Mouse (Mus musculus) liver, embryonic 11.5 days (tissue): ENCODE results near the gene Gm10277. TPM values are rescaled to one million over a fixed set of nuclear protein-coding genes. Genes with fewer than 3 reads are reported as not detected.

Experiments
- ATAC-seq: fragments of 200-750 bp; cut with Nextera tagmentation; replicated peaks from 2 replicates; pipeline ENCODE4 v1.8.0; 2017; ENCODE audit warnings: moderate number of reproducible peaks, mild to moderate bottlenecking, moderate TSS enrichment, moderate library complexity; ENCODE audit not compliant: low FRiP score
- DNase-seq: peaks from one replicate; pipeline ENCODE4 v3.0.0-alpha.2; 2017; ENCODE audit warnings: low spot score
- H3K27ac ChIP-seq: fragments of 300-500 bp; sonication (generic); 2 replicates; pipeline ENCODE4 v1.5.1; 2014; ENCODE audit warnings: mild to moderate bottlenecking, low read depth, low read length, control low read depth
- H3K27me3 ChIP-seq: fragments of 300-500 bp; sonication (generic); replicated peaks from 2 replicates; pipeline ENCODE4 v1.6.1; 2014; ENCODE audit warnings: low read length, mixed read lengths; ENCODE audit not compliant: control insufficient read depth, insufficient read depth
- H3K36me3 ChIP-seq: fragments of 300-500 bp; sonication (generic); 2 replicates; pipeline ENCODE4 v1.6.1; 2014; ENCODE audit warnings: mild to moderate bottlenecking, low read length, moderate library complexity, mixed read lengths; ENCODE audit not compliant: control insufficient read depth, insufficient read depth
- H3K4me1 ChIP-seq: fragments of 300-500 bp; sonication (generic); replicated peaks from 2 replicates; pipeline ENCODE4 v1.6.1; 2014; ENCODE audit warnings: low read length, mixed read lengths; ENCODE audit not compliant: control insufficient read depth, insufficient read depth
- H3K4me2 ChIP-seq: fragments of 300-500 bp; sonication (generic); 2 replicates; pipeline ENCODE4 v1.6.1; 2014; ENCODE audit warnings: mild to moderate bottlenecking, control low read depth, moderate library complexity
- H3K4me3 ChIP-seq: fragments of 300-500 bp; sonication (generic); 2 replicates; pipeline ENCODE4 v1.5.1; 2014; ENCODE audit warnings: low read depth, low read length, control low read depth
- H3K9ac ChIP-seq: fragments of 300-500 bp; sonication (generic); 2 replicates; pipeline ENCODE4 v1.6.1; 2014; ENCODE audit warnings: low read depth, low read length, control low read depth
- H3K9me3 ChIP-seq: fragments of 300-500 bp; sonication (generic); 2 replicates; pipeline ENCODE4 v1.6.1; 2016; ENCODE audit warnings: low read length, inconsistent platforms, mixed read lengths; ENCODE audit not compliant: control insufficient read depth
- WGBS: fragments of 180-500 bp; shearing (Covaris S2); extraction: QIAGEN DNeasy Blood & Tissue Kit; methylation state at CpG from one replicate; pipeline ENCODE4 v1.1.7; 2014; 5-methylcytosine and 5-hydroxymethylcytosine counted together
- polyA plus RNA-seq: library from polyadenylated mRNA; unstranded; fragments of >200 nt; fragmentation: Nextera tagmentation; extraction: Ambion mirVana; gene quantifications from 2 replicates; pipeline ENCODE4 v1.2.1, GENCODE M21; 2014

Gene Gm10277
- polyA plus RNA-seq, 1 experiment from 2014 or later = 2.0 TPM

- WGBS = 72% methylated on average over 7 of the region's 7 CpGs
- H3K27ac ChIP-seq = peak overlapping the region; percentile 91
- no peak for DNase-seq
- no peak for ATAC-seq
- no peaks in the 10 kb centered on the region for H3K36me3 ChIP-seq
- no peaks in the 10 kb centered on the region for H3K9me3 ChIP-seq
- no peak overlapping the region for H3K4me3 ChIP-seq
- H3K4me2 ChIP-seq = peak overlapping the region; percentile 82
- H3K9ac ChIP-seq = no peak overlapping the region
- peaks cover 52% of the 10 kb centered on the region for H3K4me1 ChIP-seq
- no peaks in the 10 kb centered on the region for H3K27me3 ChIP-seq
These were observed 5.0 kb upstream of the Gm10277 start for GRCm38 (mm10) chr11:77792566-77792909.

GRCm38 (mm10) chr11:77791752-77792565, 4.4 kb upstream of the Gm10277 start:
- WGBS = 36% methylated on average over 12 of the region's 12 CpGs
- Histone ChIP-seq H3K4me2 (peak overlapping the region; percentile 56), H3K36me3 (no peaks in the 10 kb centered on the region), H3K4me3 (0 out of 2 replicates have a peak overlapping the region, but pooled peaks have one; percentile 14), H3K9ac (peak overlapping the region; percentile 51), H3K27me3 (no peaks in the 10 kb centered on the region), H3K9me3 (no peaks in the 10 kb centered on the region), H3K27ac (peak overlapping the region; percentile 91), H3K4me1 (peaks cover 57% of the 10 kb centered on the region)
- ATAC-seq = peak; percentile 84
- DNase-seq = peak; percentile 61

- ATAC-seq (peak; percentile 10; the same call in 1 of the 2 replicates), DNase-seq (no peak)
- Histone ChIP-seq H3K4me2 (peak overlapping the region; percentile 56), H3K9me3 (no peaks in the 10 kb centered on the region), H3K9ac (peak overlapping the region; percentile 75), H3K36me3 (no peaks in the 10 kb centered on the region), H3K27ac (peak overlapping the region; percentile 91), H3K4me1 (peaks cover 62% of the 10 kb centered on the region), H3K27me3 (no peaks in the 10 kb centered on the region), H3K4me3 (no peak overlapping the region)
- WGBS = 28% methylated on average over 8 of the region's 8 CpGs
These were observed 3.7 kb upstream of the Gm10277 start for GRCm38 (mm10) chr11:77791241-77791727.

GRCm38 (mm10) chr11:77790286-77790685, 2.7 kb upstream of the Gm10277 start:
- Histone ChIP-seq H3K27me3 (no peaks in the 10 kb centered on the region), H3K4me2 (peak overlapping the region; percentile 42), H3K36me3 (no peaks in the 10 kb centered on the region), H3K4me1 (peaks cover 72% of the 10 kb centered on the region), H3K27ac (peak overlapping the region; percentile 91), H3K4me3 (no peak overlapping the region), H3K9me3 (no peaks in the 10 kb centered on the region), H3K9ac (peak overlapping the region; percentile 75)
- DNase-seq (no peak), ATAC-seq (no peak)
- 32% methylated on average over 9 of the region's 9 CpGs for WGBS

GRCm38 (mm10) chr11:77789512-77789911, 2.0 kb upstream of the Gm10277 start:
- peaks cover 80% of the 10 kb centered on the region for H3K4me1 ChIP-seq
- ATAC-seq (no peak), DNase-seq (no peak)
- H3K36me3 ChIP-seq = no peaks in the 10 kb centered on the region
- H3K27me3 ChIP-seq = no peaks in the 10 kb centered on the region
- H3K9me3 ChIP-seq = no peaks in the 10 kb centered on the region
- 71% methylated on average over 5 of the region's 5 CpGs for WGBS
- H3K4me3 ChIP-seq = no peak overlapping the region
- no peak overlapping the region for H3K4me2 ChIP-seq
- no peak overlapping the region for H3K9ac ChIP-seq
- peak overlapping the region; percentile 91; the same call in 1 of the 2 replicates for H3K27ac ChIP-seq

GRCm38 (mm10) chr11:77785768-77786561, 1.6 kb downstream of the Gm10277 start:
- H3K4me1 ChIP-seq = peaks cover 85% of the 10 kb centered on the region
- H3K4me2 ChIP-seq = peak overlapping the region; percentile 70
- no peak for ATAC-seq
- peak overlapping the region; percentile 98 for H3K27ac ChIP-seq
- H3K4me3 ChIP-seq = peak overlapping the region; percentile 31
- H3K27me3 ChIP-seq = no peaks in the 10 kb centered on the region
- H3K9ac ChIP-seq = peak overlapping the region; percentile 58
- no peaks in the 10 kb centered on the region for H3K9me3 ChIP-seq
- 40% methylated on average over 7 of the region's 7 CpGs for WGBS
- H3K36me3 ChIP-seq = 0 out of 2 replicates have a peak, but pooled peaks cover 3% of the 10 kb centered on the region
- DNase-seq = no peak

GRCm38 (mm10) chr11:77785396-77785767, 2.2 kb downstream of the Gm10277 start:
- H3K27me3 ChIP-seq = no peaks in the 10 kb centered on the region
- DNase-seq (no peak), ATAC-seq (no peak)
- WGBS = 19% methylated on average over 5 of the region's 5 CpGs
- no peaks in the 10 kb centered on the region for H3K9me3 ChIP-seq
- peak overlapping the region; percentile 58 for H3K9ac ChIP-seq
- peak overlapping the region; percentile 31 for H3K4me3 ChIP-seq
- peak overlapping the region; percentile 98 for H3K27ac ChIP-seq
- H3K36me3 ChIP-seq = peaks cover 5% of the 10 kb centered on the region; the same call in 1 of the 2 replicates
- H3K4me1 ChIP-seq = peaks cover 85% of the 10 kb centered on the region
- H3K4me2 ChIP-seq = peak overlapping the region; percentile 70

- 26% methylated on average over 9 of the region's 9 CpGs for WGBS
- Histone ChIP-seq H3K4me1 (peaks cover 81% of the 10 kb centered on the region), H3K36me3 (peaks cover 5% of the 10 kb centered on the region; the same call in 1 of the 2 replicates), H3K9ac (peak overlapping the region; percentile 58), H3K4me3 (peak overlapping the region; percentile 31), H3K9me3 (no peaks in the 10 kb centered on the region), H3K27me3 (no peaks in the 10 kb centered on the region), H3K4me2 (peak overlapping the region; percentile 70), H3K27ac (peak overlapping the region; percentile 98)
- ATAC-seq = peak; percentile 77
- DNase-seq = peak; percentile 59
These were observed 2.7 kb downstream of the Gm10277 start for GRCm38 (mm10) chr11:77784894-77785293.
